Mouse (Mus musculus) liver, embryonic 16.5 days (tissue): ENCODE data around the gene Map3k1. TPM values are rescaled to one million over a fixed set of nuclear protein-coding genes. Genes with fewer than 3 reads are reported as not detected.

Experiments used
- ATAC-seq: fragments of 200-750 bp; cut with Nextera tagmentation; 2 replicates; pipeline ENCODE4 v1.8.0; 2017; ENCODE audit warnings: low read depth, mild to moderate bottlenecking, moderate number of reproducible peaks, moderate library complexity
- H3K27ac ChIP-seq: fragments of 300-500 bp; sonication (generic); 2 replicates; pipeline ENCODE4 v1.5.1; 2014; ENCODE audit warnings: mild to moderate bottlenecking, low read length
- H3K27me3 ChIP-seq: fragments of 300-500 bp; sonication (generic); 2 replicates; pipeline ENCODE4 v1.6.1; 2014; ENCODE audit warnings: low read depth, low read length, mixed read lengths; ENCODE audit not compliant: control insufficient read depth, insufficient read depth
- H3K36me3 ChIP-seq: fragments of 300-500 bp; sonication (generic); 2 replicates; pipeline ENCODE4 v1.6.1; 2014; ENCODE audit warnings: mild to moderate bottlenecking; ENCODE audit not compliant: control insufficient read depth, insufficient read depth
- H3K4me1 ChIP-seq: fragments of 300-500 bp; sonication (generic); 2 replicates; pipeline ENCODE4 v1.6.1; 2014; ENCODE audit warnings: low read depth, low read length, mixed read lengths; ENCODE audit not compliant: control insufficient read depth
- H3K4me2 ChIP-seq: fragments of 300-500 bp; sonication (generic); 2 replicates; pipeline ENCODE4 v1.6.1; 2014; ENCODE audit warnings: low read depth, low read length, mixed read lengths
- H3K4me3 ChIP-seq: fragments of 300-500 bp; sonication (generic); 2 replicates; pipeline ENCODE4 v1.5.1; 2014; ENCODE audit warnings: low read depth, mild to moderate bottlenecking, low read length
- H3K9ac ChIP-seq: fragments of 300-500 bp; sonication (generic); 2 replicates; pipeline ENCODE4 v1.6.1; 2014; ENCODE audit warnings: low read depth, low read length
- H3K9me3 ChIP-seq: fragments of 300-500 bp; sonication (generic); replicated peaks from 2 replicates; pipeline ENCODE4 v1.6.1; 2016; ENCODE audit warnings: low read length; ENCODE audit not compliant: control insufficient read depth
- WGBS: fragments of 180-500 bp; shearing (Covaris S2); extraction: QIAGEN DNeasy Blood & Tissue Kit; methylation state at CpG from one replicate; pipeline ENCODE4 v1.1.7; 2014; ENCODE audit not compliant: insufficient replicate concordance; 5-methylcytosine and 5-hydroxymethylcytosine counted together
- polyA plus RNA-seq: library from polyadenylated mRNA; unstranded; fragments of >200 nt; fragmentation: Nextera tagmentation; extraction: Ambion mirVana; gene quantifications from 2 replicates; pipeline ENCODE4 v1.2.1, GENCODE M21; 2015

Map3k1 gene
- polyA plus RNA-seq, 1 experiment from 2014 or later, result 12.8 TPM

DNA sequence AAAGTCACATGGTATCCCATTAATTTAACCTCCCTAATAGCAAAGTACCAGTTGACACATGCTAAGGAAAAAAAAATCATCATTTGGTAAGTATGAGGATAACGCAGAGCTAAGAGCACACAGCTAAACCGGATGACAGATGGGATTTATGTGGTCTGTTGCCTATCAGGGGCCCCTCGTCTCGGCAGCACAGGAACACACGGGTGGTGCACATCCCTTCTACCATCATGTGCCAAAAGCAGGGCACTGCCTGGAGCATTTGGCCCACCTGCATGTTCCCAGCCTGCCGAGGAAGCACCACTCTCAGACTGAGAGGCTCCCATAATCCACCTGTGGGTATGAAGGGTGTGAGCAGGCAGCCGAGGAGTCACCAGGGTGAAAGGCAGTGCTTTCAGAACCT lies 63.6 kb downstream of the Map3k1 start:
- peaks cover 23% of the 10 kb centered on the region for H3K4me1 ChIP-seq
- H3K4me2 ChIP-seq, result no peak overlapping the region
- peak overlapping the region; percentile 88 for H3K27ac ChIP-seq
- no peaks in the 10 kb centered on the region for H3K9me3 ChIP-seq
- H3K4me3 ChIP-seq, result no peak overlapping the region
- no peaks in the 10 kb centered on the region for H3K27me3 ChIP-seq
- WGBS, result 54% methylated on average over 7 of the region's 7 CpGs
- peaks cover 26% of the 10 kb centered on the region for H3K36me3 ChIP-seq
- no peak overlapping the region for H3K9ac ChIP-seq
- ATAC-seq, result no peak

DNA sequence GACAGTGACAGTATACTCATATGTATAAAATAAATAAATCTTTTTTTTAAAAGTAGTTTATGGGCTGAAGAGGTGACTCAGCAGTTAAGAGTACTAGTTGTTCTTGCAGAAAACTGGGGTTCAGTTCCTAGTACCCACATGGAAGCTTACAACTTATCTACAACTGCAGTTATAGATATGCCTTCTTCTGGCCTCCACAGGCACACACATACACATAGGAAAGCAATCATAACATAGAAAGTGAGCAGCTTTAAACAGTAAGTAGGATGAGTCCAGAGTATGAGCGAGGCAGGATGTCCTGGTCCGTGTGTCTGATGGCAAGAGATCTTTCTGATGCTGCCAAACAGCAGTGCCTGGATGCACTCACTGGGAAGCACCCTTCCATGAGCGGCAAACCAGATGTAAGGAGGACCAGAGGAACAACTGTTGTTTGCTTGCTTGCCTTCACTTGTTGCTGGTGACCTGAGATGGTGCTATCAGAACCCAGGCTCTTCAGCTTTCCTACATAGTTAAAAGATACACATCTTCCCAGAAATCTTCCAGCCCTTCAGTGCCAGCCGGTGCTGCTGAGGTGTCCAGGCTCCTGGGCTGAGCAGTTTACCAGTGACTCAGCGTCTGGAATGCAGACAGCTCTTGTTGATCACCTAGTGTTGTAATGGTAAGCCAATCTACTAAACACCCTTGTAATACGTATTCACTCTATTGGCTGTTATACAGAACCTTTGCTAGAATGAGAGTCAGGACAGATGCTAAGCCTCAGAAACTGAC lies 64.4 kb downstream of the Map3k1 start:
- H3K4me2 ChIP-seq, result peak overlapping the region; percentile 41
- H3K36me3 ChIP-seq, result peaks cover 18% of the 10 kb centered on the region
- H3K9ac ChIP-seq, result 0 out of 2 replicates have a peak overlapping the region, but pooled peaks have one; percentile 29
- peaks cover 23% of the 10 kb centered on the region for H3K4me1 ChIP-seq
- H3K27me3 ChIP-seq, result no peaks in the 10 kb centered on the region
- H3K9me3 ChIP-seq, result no peaks in the 10 kb centered on the region
- peak; percentile 83 for ATAC-seq
- no peak overlapping the region for H3K4me3 ChIP-seq
- 51% methylated on average over 6 of the region's 6 CpGs for WGBS
- H3K27ac ChIP-seq, result peak overlapping the region; percentile 88

DNA sequence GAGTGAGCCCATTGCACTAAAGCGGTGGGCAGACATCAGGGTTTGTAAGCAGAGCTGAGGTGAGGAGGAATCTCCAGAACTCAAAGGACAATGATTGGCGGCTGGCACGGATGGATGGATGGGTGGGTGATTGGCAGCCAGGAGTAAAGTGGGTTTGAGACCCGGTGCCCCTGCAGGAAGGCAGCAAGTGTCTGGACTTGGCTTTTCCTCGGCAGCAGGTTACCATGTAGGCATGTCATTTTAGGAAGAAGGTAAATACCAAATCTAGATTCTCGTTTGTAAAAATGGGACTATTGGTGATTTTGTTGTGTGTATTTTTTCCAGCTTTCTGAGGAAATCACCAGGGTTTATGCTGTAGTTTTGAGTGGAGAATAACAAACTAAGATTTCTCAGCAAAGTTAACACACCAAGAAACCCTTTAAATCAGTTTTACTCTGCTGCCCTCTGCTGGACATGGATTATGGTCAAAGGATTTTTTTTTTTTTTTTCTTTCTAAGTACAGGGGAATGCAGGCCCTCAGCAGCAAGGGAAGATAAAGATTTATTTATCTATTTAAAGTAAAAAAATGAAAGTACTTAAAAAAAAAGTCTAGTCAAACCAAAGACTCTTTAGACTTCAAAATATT lies 66.7 kb downstream of the Map3k1 start:
- ATAC-seq, result no peak
- Histone ChIP-seq H3K4me2 (no peak overlapping the region), H3K36me3 (no peaks in the 10 kb centered on the region), H3K4me3 (no peak overlapping the region), H3K4me1 (peaks cover 17% of the 10 kb centered on the region), H3K27ac (no peak overlapping the region), H3K9ac (no peak overlapping the region), H3K9me3 (no peaks in the 10 kb centered on the region), H3K27me3 (no peaks in the 10 kb centered on the region)
- WGBS, result 52% methylated on average over 6 of the region's 6 CpGs

DNA sequence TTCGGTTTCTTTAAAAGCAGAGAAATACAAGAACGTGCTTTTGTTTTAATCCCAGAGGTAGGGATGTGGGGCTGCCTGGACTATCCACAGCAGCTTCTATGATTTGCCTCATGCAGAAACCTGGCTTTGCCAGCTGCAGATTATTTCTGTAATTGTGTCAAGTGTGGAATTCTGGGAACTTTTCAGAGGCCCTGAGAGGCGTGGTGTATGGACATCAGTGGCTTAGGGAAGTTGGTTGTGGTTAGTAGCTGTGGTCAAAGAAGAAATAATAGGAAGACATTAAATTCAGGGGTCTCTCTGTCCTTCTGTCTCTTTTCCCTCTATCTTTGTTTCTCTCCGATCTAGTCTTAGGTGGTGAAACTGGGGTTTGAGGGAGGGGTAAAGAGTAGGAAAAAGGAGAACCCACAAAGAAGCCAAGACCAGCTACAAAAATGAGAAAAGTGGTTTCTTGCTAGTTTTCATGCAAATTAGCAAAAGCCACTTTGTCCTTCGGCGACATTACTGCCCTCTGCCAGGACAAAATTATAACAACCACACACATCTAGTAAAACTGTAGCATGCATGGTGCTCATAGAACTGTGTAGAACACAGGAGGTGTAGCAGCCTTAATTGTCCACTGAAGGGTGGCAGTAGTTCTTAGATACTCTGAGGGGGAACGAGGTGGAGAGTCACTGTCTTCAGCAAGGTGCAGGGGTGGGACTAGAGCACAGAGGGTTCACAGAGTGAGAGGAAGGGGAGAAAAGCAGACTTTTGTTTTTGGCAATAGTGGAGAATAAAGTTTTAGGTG lies 67.4 kb downstream of the Map3k1 start:
- Histone ChIP-seq H3K4me3 (no peak overlapping the region), H3K9me3 (no peaks in the 10 kb centered on the region), H3K9ac (no peak overlapping the region), H3K4me2 (no peak overlapping the region), H3K27me3 (no peaks in the 10 kb centered on the region), H3K36me3 (no peaks in the 10 kb centered on the region), H3K27ac (no peak overlapping the region), H3K4me1 (peaks cover 14% of the 10 kb centered on the region)
- 49% methylated on average over 7 of the region's 7 CpGs for WGBS
- ATAC-seq, result no peak

DNA sequence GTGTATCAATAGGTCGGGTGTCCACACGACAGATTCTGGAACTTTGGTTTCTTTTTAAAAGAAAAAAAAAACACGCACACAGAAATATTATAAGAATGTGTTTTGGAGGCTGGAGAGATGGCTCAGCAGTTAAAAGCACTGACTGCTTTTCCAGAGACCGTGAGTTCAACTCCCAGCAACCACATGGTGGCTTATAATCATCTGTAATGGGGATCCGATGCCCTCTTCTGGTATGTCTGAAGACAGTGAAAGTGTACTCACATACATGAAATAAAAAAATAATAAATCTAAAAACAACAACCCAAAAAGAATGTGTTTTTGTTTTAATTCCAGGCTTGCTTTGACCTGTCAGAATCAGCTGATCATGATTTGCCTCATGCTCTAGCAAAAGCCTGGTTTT lies 81.9 kb downstream of the Map3k1 start:
- H3K27ac ChIP-seq, result no peak overlapping the region
- H3K9me3 ChIP-seq, result peaks cover 4% of the 10 kb centered on the region; the same call in 1 of the 2 replicates
- H3K4me2 ChIP-seq, result no peak overlapping the region
- peaks cover 8% of the 10 kb centered on the region for H3K4me1 ChIP-seq
- H3K27me3 ChIP-seq, result no peaks in the 10 kb centered on the region
- H3K4me3 ChIP-seq, result no peak overlapping the region
- ATAC-seq, result no peak
- H3K36me3 ChIP-seq, result no peaks in the 10 kb centered on the region
- H3K9ac ChIP-seq, result no peak overlapping the region
- 77% methylated on average over 5 of the region's 5 CpGs for WGBS

DNA sequence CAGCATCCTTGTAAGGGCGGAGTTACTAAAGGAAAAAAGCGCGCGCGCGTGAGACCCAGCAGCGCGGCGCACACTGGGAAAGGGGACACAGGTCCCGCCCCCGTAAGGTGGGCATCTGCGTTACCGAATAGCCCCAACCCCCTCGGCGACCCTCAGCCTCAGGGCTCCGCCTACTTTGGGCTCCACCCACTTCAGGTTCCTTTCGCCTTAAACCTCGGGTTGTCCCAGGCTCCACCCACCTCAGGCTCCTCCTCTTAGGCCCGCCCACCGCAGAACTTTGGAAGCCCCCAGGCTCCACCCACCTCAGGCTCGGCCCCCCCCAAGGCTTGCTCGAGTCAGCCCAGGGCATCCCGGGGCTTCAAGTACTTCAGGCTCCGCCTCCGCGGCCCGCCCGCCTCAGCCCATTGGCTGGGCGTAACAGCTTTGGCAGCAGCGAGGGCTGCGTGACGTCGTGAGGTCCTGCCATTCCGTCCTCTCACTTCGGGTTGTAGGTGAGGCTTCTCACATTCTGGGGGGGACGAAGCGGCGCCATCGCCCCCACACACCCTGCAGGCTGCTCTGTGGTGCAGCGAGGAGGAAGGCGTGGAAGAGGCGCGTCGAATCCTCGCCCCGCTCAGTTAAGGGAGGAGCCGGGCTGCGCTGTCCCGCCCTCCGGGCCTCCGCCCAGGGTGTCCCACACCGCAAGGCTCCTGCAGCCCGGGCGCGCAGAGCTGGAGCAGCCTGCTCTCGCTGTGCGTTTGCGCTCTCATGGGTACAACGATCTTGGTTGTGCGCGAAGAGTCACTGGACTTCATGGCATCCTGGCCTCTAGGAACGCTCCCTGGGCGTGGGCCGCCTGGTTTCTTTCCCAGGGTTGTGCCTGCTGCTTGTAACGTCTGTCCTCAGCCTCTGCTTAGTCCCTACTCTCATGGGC lies 83.4 kb downstream of the Map3k1 start:
- WGBS, result under 1% methylated on average over 65 of the region's 65 CpGs

DNA sequence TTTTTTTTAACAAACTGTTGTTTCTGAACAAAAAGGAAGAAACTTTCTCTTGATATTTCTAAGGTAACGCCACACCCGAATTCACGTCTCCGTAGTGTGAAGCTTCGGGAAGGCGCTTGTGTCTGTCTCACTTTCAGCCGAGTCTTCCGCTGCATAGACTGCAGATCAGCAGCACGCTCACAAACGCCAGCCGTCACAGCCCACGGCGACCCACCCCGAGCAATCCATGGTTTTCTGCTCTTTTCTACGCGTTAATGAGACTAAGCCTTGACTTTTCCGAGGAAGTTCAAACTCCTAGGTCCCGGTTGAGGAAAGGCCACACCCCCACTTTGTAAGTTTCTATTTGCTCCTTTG lies 84.0 kb downstream of the Map3k1 start:
- Histone ChIP-seq H3K27ac (peak overlapping the region; percentile 94), H3K36me3 (no peaks in the 10 kb centered on the region), H3K4me2 (peak overlapping the region; percentile 100), H3K4me1 (peaks cover 8% of the 10 kb centered on the region), H3K27me3 (no peaks in the 10 kb centered on the region), H3K9ac (peak overlapping the region; percentile 81), H3K4me3 (peak overlapping the region; percentile 85), H3K9me3 (peaks cover 4% of the 10 kb centered on the region; the same call in 1 of the 2 replicates)
- under 1% methylated on average over 18 of the region's 18 CpGs for whole genome bisulfite sequencing
- ATAC-seq, result peak; percentile 1; the same call in 1 of the 2 replicates

More for the DNA sequence above, 83.4 kb downstream of the Map3k1 start:
- peak overlapping the region; percentile 81 for H3K9ac ChIP-seq
- H3K4me1 ChIP-seq, result peaks cover 8% of the 10 kb centered on the region
- peaks cover 4% of the 10 kb centered on the region; the same call in 1 of the 2 replicates for H3K9me3 ChIP-seq
- H3K27ac ChIP-seq, result peak overlapping the region; percentile 94
- no peaks in the 10 kb centered on the region for H3K36me3 ChIP-seq
- peak overlapping the region; percentile 85 for H3K4me3 ChIP-seq
- no peaks in the 10 kb centered on the region for H3K27me3 ChIP-seq
- ATAC-seq, result peak; percentile 97
- peak overlapping the region; percentile 100 for H3K4me2 ChIP-seq

DNA sequence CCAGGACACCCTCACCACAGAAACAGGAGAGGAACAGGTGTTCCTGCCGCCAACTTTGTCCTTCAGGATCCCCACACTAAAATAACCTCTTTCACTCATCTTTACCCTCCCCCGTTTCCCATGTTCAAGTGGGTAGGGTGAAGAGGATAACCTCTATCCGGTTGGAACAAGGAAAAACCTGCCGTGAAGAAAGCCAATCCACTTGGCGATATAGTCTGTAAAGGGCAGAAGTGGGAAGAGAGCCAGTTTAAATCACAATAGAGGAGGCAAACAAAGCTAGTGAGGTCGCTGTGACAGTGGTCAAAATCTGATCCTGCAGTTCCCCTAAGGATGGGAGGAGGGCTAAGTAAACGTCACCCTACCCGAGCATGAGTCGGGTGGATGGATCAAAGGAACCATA lies 89.1 kb downstream of the Map3k1 start:
- no peak overlapping the region for H3K4me2 ChIP-seq
- no peak overlapping the region for H3K27ac ChIP-seq
- H3K9me3 ChIP-seq, result no peaks in the 10 kb centered on the region
- no peak overlapping the region for H3K4me3 ChIP-seq
- WGBS, result 77% methylated on average over 9 of the region's 9 CpGs
- no peak overlapping the region for H3K9ac ChIP-seq
- no peak for ATAC-seq
- H3K27me3 ChIP-seq, result no peaks in the 10 kb centered on the region
- peaks cover 31% of the 10 kb centered on the region for H3K36me3 ChIP-seq
- H3K4me1 ChIP-seq, result peaks cover 3% of the 10 kb centered on the region
